33 mouse cellular contexts compared by ENCODE assay signal in the genomic region with DNA sequence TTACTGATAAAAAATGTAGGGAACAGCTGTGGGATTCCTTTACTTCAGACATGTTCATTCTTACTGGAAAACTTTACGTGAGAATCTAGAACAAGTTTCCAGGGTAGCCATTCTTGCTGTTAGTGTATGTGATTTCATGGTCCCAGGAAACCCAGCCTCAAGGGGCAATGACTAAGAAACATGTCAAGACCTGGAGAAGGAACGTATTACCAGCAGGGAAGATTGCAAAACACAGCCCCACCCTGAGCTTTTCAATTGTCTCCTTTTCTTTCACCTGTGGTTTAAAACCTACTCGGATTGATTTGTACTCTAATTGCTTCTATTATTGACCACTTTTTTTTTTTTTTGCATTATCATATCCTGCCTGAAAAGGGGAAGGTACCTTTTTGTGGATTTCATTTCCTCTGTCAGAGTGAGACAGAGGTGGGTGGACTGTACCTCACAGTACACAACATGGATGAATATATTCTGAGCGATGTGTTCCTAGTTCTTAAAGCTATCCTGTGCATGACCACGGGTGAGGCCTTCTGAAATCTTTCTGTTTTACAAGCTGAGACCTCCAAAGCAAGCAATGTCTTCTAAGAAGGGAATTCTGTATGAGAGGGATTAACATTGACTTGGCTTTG.
A peak's percentile ranks its signal among the peaks of the same experiment; 100 is the strongest.
DNase-seq lines count a peak whose midpoint lies in the region; ATAC-seq and TF ChIP-seq lines count a peak whose summit lies in the region.
"Had no signal": no experiment of that assay in that cellular context is flagged by ENCODE, and none has a peak within 500 bp of the region (broad histone marks: within the 10 kb centered on the region; RNA-seq: fewer than 3 reads in every experiment).

No protein-coding gene starts in this region.

- TF ChIP-seq POLR2A in embryonic fibroblast, embryonic 13.5 days (IDR thresholded peaks at IDR 0.05; ENCODE audit: low read depth, low read length) = no peak
- no peak for TF ChIP-seq POLR2A in myocyte (IDR thresholded peaks at IDR 0.05; ENCODE audit: insufficient read length, low read depth)

- no peaks in the 10 kb centered on the region for H3K27me3 ChIP-seq in embryonic facial prominence, embryonic 14.5 days (replicated peaks; ENCODE audit: control insufficient read depth, insufficient read depth, low read length)
- no peaks in the 10 kb centered on the region for H3K27me3 ChIP-seq in embryonic facial prominence, embryonic 10.5 days (replicated peaks; ENCODE audit: low read depth, poor library complexity, severe bottlenecking)
- H3K27me3 ChIP-seq in myocyte (ENCODE audit: control insufficient read depth, insufficient read depth, insufficient read length) = no peaks in the 10 kb centered on the region
- H3K27me3 ChIP-seq: embryonic facial prominence, embryonic 13.5 days; forebrain, embryonic 13.5 days; heart, embryonic 12.5 days; kidney, embryonic 15.5 days; limb, embryonic 15.5 days; liver, embryonic 13.5 days had no signal

- H3K36me3 ChIP-seq in embryonic facial prominence, embryonic 14.5 days (ENCODE audit: control insufficient read depth, insufficient read depth, low read length) = no peaks in the 10 kb centered on the region
- no peaks in the 10 kb centered on the region for H3K36me3 ChIP-seq in embryonic facial prominence, embryonic 10.5 days (replicated peaks)
- H3K36me3 ChIP-seq in myocyte (ENCODE audit: control insufficient read depth, insufficient read depth) = no peaks in the 10 kb centered on the region
- H3K36me3 ChIP-seq: embryonic facial prominence, embryonic 13.5 days; heart, embryonic 12.5 days; hindbrain, embryonic 10.5 days; kidney, embryonic 15.5 days; limb, embryonic 10.5 days; limb, embryonic 15.5 days; liver, embryonic 13.5 days had no signal

- no peak overlapping the region for H3K4me2 ChIP-seq in embryonic facial prominence, embryonic 14.5 days (ENCODE audit: low read depth, low read length)
- no peak overlapping the region for H3K4me2 ChIP-seq in myocyte (ENCODE audit: low read depth)
- H3K4me2 ChIP-seq: embryonic facial prominence, embryonic 13.5 days; forebrain, embryonic 13.5 days; heart, embryonic 12.5 days; kidney, embryonic 15.5 days; limb, embryonic 15.5 days; liver, embryonic 13.5 days had no signal

- ATAC-seq in embryonic facial prominence, embryonic 14.5 days (ENCODE audit: low read depth) = 0 out of 2 replicates have a peak, but pooled peaks have one; percentile 55
- ATAC-seq: activated CD4-positive, CD25-positive, alpha-beta regulatory T cell, adult 4 months; forebrain, embryonic 13.5 days; hindbrain, embryonic 16.5 days had no signal

- H3K4me3 ChIP-seq in embryonic facial prominence, embryonic 14.5 days (ENCODE audit: low read depth, low read length) = no peak overlapping the region
- H3K4me3 ChIP-seq in embryonic facial prominence, embryonic 10.5 days = no peak overlapping the region
- H3K4me3 ChIP-seq in embryonic fibroblast, embryonic 13.5 days (ENCODE audit: insufficient read depth, low read length) = no peak overlapping the region
- H3K4me3 ChIP-seq in myocyte = no peak overlapping the region
- H3K4me3 ChIP-seq: embryonic facial prominence, embryonic 13.5 days; forebrain, embryonic 13.5 days; heart, embryonic 12.5 days; hindbrain, embryonic 10.5 days; kidney, embryonic 15.5 days; limb, embryonic 10.5 days; limb, embryonic 15.5 days; liver, embryonic 13.5 days had no signal

- H3ac ChIP-seq in myocyte (ENCODE audit: control insufficient read depth, insufficient read length) = no peak overlapping the region

- no peak overlapping the region for H3K27ac ChIP-seq in embryonic facial prominence, embryonic 14.5 days (replicated peaks; ENCODE audit: low read depth, low read length)
- H3K27ac ChIP-seq in embryonic facial prominence, embryonic 10.5 days (replicated peaks) = no peak overlapping the region
- H3K27ac ChIP-seq in embryonic fibroblast, embryonic 13.5 days (ENCODE audit: insufficient read depth, low read length) = peak overlapping the region; percentile 52
- H3K27ac ChIP-seq: embryonic facial prominence, embryonic 13.5 days; forebrain, embryonic 13.5 days; hindbrain, embryonic 10.5 days; kidney, embryonic 15.5 days; limb, embryonic 10.5 days; limb, embryonic 15.5 days; liver, embryonic 13.5 days; macrophage had no signal

- DNase-seq in embryonic facial prominence, embryonic 14.5 days (ENCODE audit: low spot score) = peak; percentile 32
- DNase-seq in embryonic facial prominence, embryonic 10.5 days (ENCODE audit: low spot score) = no peak
- DNase-seq in urinary bladder, postnatal 14 days (ENCODE audit: low spot score) = peak; percentile 10
- DNase-seq in urinary bladder, postnatal 25 days (ENCODE audit: low spot score) = no peak
- DNase-seq in kidney, postnatal 14 days = no peak
- no peak for DNase-seq in retina, postnatal 1 day
- DNase-seq: adrenal gland, adult 2 months; adrenal gland, postnatal 36 days; cerebellum, adult 8-10 months; cerebellum, postnatal 25 days; embryo, embryonic 11 days; gastrocnemius, postnatal 25 days; heart, adult 18-20 months; heart, postnatal 10 days; kidney, adult 18-20 months; kidney, postnatal 36 days; liver, embryonic 13.5 days; lung, adult 2 months; lung, postnatal 10 days; midbrain, embryonic 14.5 days; thymus, postnatal 14 days had no signal

- H3K9ac ChIP-seq in embryonic facial prominence, embryonic 14.5 days (ENCODE audit: low read depth, low read length) = no peak overlapping the region
- H3K9ac ChIP-seq: embryonic facial prominence, embryonic 13.5 days; forebrain, embryonic 13.5 days; heart, embryonic 12.5 days; kidney, embryonic 15.5 days; limb, embryonic 15.5 days; liver, embryonic 13.5 days had no signal

- H3K9me3 ChIP-seq in embryonic facial prominence, embryonic 14.5 days (ENCODE audit: control insufficient read depth, low read length) = no peaks in the 10 kb centered on the region
- no peaks in the 10 kb centered on the region for H3K9me3 ChIP-seq in embryonic facial prominence, embryonic 10.5 days
- H3K9me3 ChIP-seq: embryonic facial prominence, embryonic 13.5 days; forebrain, embryonic 13.5 days; heart, embryonic 12.5 days; hindbrain, embryonic 10.5 days; kidney, embryonic 15.5 days; limb, embryonic 10.5 days; limb, embryonic 15.5 days; liver, embryonic 13.5 days had no signal

- H3K4me1 ChIP-seq in embryonic facial prominence, embryonic 14.5 days (ENCODE audit: control insufficient read depth, insufficient read depth, low read length) = no peaks in the 10 kb centered on the region; the same call in 1 of the 2 replicates
- peaks cover 5% of the 10 kb centered on the region; the same call in 1 of the 2 replicates for H3K4me1 ChIP-seq in embryonic facial prominence, embryonic 10.5 days
- H3K4me1 ChIP-seq in embryonic fibroblast, embryonic 13.5 days (ENCODE audit: control insufficient read depth, insufficient read depth, low read length) = peaks cover 2% of the 10 kb centered on the region; the same call in 1 of the 2 replicates
- H3K4me1 ChIP-seq: forebrain, embryonic 13.5 days; hindbrain, embryonic 10.5 days; limb, embryonic 15.5 days; liver, embryonic 13.5 days had no signal

- 58% methylated on average over 5 of the region's 5 CpGs for WGBS in embryonic facial prominence, embryonic 14.5 days
- 72% methylated on average over 5 of the region's 5 CpGs for WGBS in embryonic facial prominence, embryonic 10.5 days

- no peak for TF ChIP-seq CTCF in embryonic fibroblast, embryonic 13.5 days (IDR thresholded peaks at IDR 0.05; ENCODE audit: borderline replicate concordance, insufficient read depth, low read length)

- no peaks in the 10 kb centered on the region for H3K79me2 ChIP-seq in myocyte (ENCODE audit: control insufficient read depth, insufficient read depth)

TF ChIP-seq in myocyte, 11 proteins besides CTCF, POLR2A, EP300 and RAD21:
- TF ChIP-seq MAX (IDR thresholded peaks at IDR 0.05; ENCODE audit: low read depth) (no peak), TCF3 (IDR thresholded peaks at IDR 0.05; ENCODE audit: insufficient read length, low read depth) (no peak), REST (IDR thresholded peaks at IDR 0.05; ENCODE audit: insufficient read depth, insufficient read length) (no peak), CEBPB (IDR thresholded peaks at IDR 0.05; ENCODE audit: insufficient read depth, poor library complexity, severe bottlenecking) (peak; percentile 65)

Comparison
In these comparisons a context has a peak if more than half of its experiments do, and no peak if none do; other contexts are left out.
1. DNase-seq: peak in embryonic facial prominence, embryonic 14.5 days (single experiment) and urinary bladder, postnatal 14 days (single experiment); none in embryonic facial prominence, embryonic 10.5 days (single experiment), urinary bladder, postnatal 25 days (single experiment), kidney, postnatal 14 days (single experiment) and retina, postnatal 1 day (single experiment).